In the genomic region with DNA sequence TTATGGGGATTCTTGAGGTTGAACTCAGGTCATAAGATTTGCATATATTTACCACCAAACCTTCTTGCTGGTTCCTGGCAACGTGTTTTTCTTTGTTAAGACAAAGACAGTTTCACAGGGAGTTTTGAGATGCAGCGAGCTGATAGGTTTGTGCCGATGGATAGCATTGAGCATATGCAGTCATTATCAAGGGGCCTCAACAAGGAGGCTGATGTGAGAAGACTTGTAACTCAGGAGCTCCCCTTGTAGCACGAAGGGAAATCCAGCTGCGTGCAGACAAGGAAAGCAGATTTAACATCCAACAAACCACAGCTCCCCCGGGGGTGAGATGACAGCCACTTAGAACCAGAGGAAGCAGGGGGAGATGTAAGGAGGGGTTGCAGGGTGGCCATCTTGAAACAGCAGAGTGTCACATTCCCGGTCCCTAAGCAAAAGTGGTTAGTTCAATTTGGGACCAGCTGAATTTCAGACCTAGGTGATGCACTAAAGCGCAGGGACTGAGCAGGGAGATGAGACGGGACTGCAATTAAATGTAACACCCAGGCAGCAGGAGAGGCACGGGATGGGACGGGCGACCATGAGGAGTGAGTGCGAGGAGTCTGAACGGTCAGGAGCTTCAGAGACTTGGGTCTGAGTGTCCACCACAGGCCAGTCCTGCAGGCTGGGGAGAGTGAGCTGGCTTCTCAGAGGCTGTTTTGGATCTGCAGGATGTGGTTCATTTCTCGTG, we compare ENCODE assay signal across 27 mouse cellular contexts. TPM values are rescaled to one million over a fixed set of nuclear protein-coding genes. Genes with fewer than 3 reads are reported as not detected.
A peak's percentile ranks its signal among the peaks of the same experiment; 100 is the strongest.
DNase-seq lines count a peak whose midpoint lies in the region; ATAC-seq and TF ChIP-seq lines count a peak whose summit lies in the region.
"Had no signal": no experiment of that assay in that cellular context is flagged by ENCODE, and none has a peak within 500 bp of the region (broad histone marks: within the 10 kb centered on the region; RNA-seq: fewer than 3 reads in every experiment).

No protein-coding gene starts in this region.

- no peaks in the 10 kb centered on the region for H3K27me3 ChIP-seq in thymus, adult 2 months (ENCODE audit: control insufficient read depth, insufficient read depth, low read length)
- H3K27me3 ChIP-seq in intestine, embryonic 16.5 days (replicated peaks; ENCODE audit: control insufficient read depth, insufficient read depth, low read length): no peaks in the 10 kb centered on the region; the same call in 1 of the 2 replicates

- TF ChIP-seq POLR2A in thymus, adult 2 months (IDR thresholded peaks at IDR 0.05; ENCODE audit: control insufficient read depth, extremely low read depth, insufficient read depth, low read length, poor library complexity): no peak

- WGBS in thymus, adult 2 months: 41% methylated on average over 15 of the region's 15 CpGs
- 65% methylated on average over 15 of the region's 15 CpGs for WGBS in intestine, embryonic 16.5 days

- peaks cover 29% of the 10 kb centered on the region for H3K4me1 ChIP-seq in thymus, adult 2 months (replicated peaks; ENCODE audit: control insufficient read depth, insufficient read depth, low read length)
- H3K4me1 ChIP-seq in intestine, embryonic 16.5 days (ENCODE audit: control insufficient read depth, insufficient read depth, low read length): peaks cover 9% of the 10 kb centered on the region

- H3K4me3 ChIP-seq in thymus, adult 2 months (ENCODE audit: control insufficient read depth, insufficient read depth, low read length): no peak overlapping the region
- H3K4me3 ChIP-seq in intestine, embryonic 16.5 days (ENCODE audit: low read length): no peak overlapping the region
- H3K4me3 ChIP-seq: embryonic facial prominence, embryonic 13.5 days; forebrain, embryonic 15.5 days; limb, embryonic 10.5 days had no signal

- H3K4me2 ChIP-seq in intestine, embryonic 16.5 days (ENCODE audit: low read depth, low read length): no peak overlapping the region
- H3K4me2 ChIP-seq: embryonic facial prominence, embryonic 13.5 days; forebrain, embryonic 15.5 days had no signal

- no peaks in the 10 kb centered on the region for H3K36me3 ChIP-seq in thymus, adult 2 months (ENCODE audit: control insufficient read depth, insufficient read depth, low read length)
- H3K36me3 ChIP-seq in intestine, embryonic 16.5 days (ENCODE audit: control insufficient read depth, insufficient read depth, low read length): no peaks in the 10 kb centered on the region
- H3K36me3 ChIP-seq: embryonic facial prominence, embryonic 13.5 days; forebrain, embryonic 15.5 days; limb, embryonic 10.5 days had no signal

- TF ChIP-seq CTCF in thymus, adult 2 months (IDR thresholded peaks at IDR 0.05; ENCODE audit: borderline replicate concordance, control insufficient read depth, extremely low read depth, insufficient read depth, low read length, poor library complexity): no peak

- 0 out of 2 replicates have a peak, but pooled peaks have one; percentile 35 for ATAC-seq in erythroblast, adult 5-6 weeks (replicated peaks; ENCODE audit: low FRiP score, poor library complexity, severe bottlenecking)
- no peak for ATAC-seq in intestine, embryonic 16.5 days
- ATAC-seq: forebrain, embryonic 15.5 days; liver, postnatal 0 days had no signal

- peak; percentile 87 for DNase-seq in heart, adult 11 months
- no peak for DNase-seq in heart, postnatal 25 days (ENCODE audit: low spot score)
- peak; percentile 9 for DNase-seq in A20 (ENCODE audit: low read depth, low spot score)
- DNase-seq in thymus, adult 2 months: peak; percentile 58
- DNase-seq in urinary bladder, postnatal 4 days (ENCODE audit: low spot score in 2 of 2): no peak
- no peak for DNase-seq in left cerebral cortex, adult 18-20 months (ENCODE audit: low spot score in 2 of 2)
- DNase-seq: adrenal gland, adult 2 months; cerebellum, adult 9-11 months; heart, adult 18-20 months; kidney, adult 9 months; kidney, postnatal 25 days; liver, postnatal 0 days; lung, postnatal 14 days; right cerebral cortex, postnatal 25 days had no signal

- no peak overlapping the region for H3K27ac ChIP-seq in thymus, adult 2 months (ENCODE audit: control insufficient read depth, insufficient read depth, low read length)
- no peak overlapping the region for H3K27ac ChIP-seq in intestine, embryonic 16.5 days (ENCODE audit: low read length)
- H3K27ac ChIP-seq: embryonic facial prominence, embryonic 13.5 days; forebrain, embryonic 15.5 days; limb, embryonic 10.5 days had no signal

- intact Hi-C loops in heart, postnatal 25 days (cut with DNase I): no loop called here

- H3K9ac ChIP-seq in intestine, embryonic 16.5 days (ENCODE audit: low read depth, low read length): no peak overlapping the region
- H3K9ac ChIP-seq: embryonic facial prominence, embryonic 13.5 days; forebrain, embryonic 15.5 days; liver, postnatal 0 days had no signal

- H3K9me3 ChIP-seq in intestine, embryonic 16.5 days (ENCODE audit: control insufficient read depth, low read length): no peaks in the 10 kb centered on the region
- H3K9me3 ChIP-seq: embryonic facial prominence, embryonic 13.5 days; forebrain, embryonic 15.5 days; limb, embryonic 10.5 days had no signal

RNA-seq across cellular contexts. Expression of a gene that starts 33.1 kb away (rescaled TPM):
- not detected for total RNA-seq in heart, postnatal 25 days (2021)
- total RNA-seq in erythroblast, adult 5-6 weeks (2015; ENCODE audit: low replicate concordance): 2.9 TPM in 1 of 2 replicates, not detected in the other
- total RNA-seq in erythroblast, adult 5-6 weeks (2017; ENCODE audit: low replicate concordance): not detected in 2 replicates
- polyA plus RNA-seq in thymus, adult 2 months (2012; rRNA removed): not detected in 2 replicates
- not detected for total RNA-seq in left cerebral cortex, adult 18-20 months (2021)
- not detected in 2 replicates for polyA plus RNA-seq in intestine, embryonic 16.5 days (2015; fragmentation: Nextera tagmentation; extraction: Ambion mirVana)
- total RNA-seq: adrenal gland, adult 2 months; heart, adult 18-20 months; hematopoietic stem cell, adult 5-6 weeks; layer of hippocampus, adult 8-10 months; left cerebral cortex, adult 8-10 months; liver, adult 2 months; megakaryocyte-erythroid progenitor cell, adult 5-6 weeks had no signal
- polyA plus RNA-seq: adrenal gland, adult 2 months; embryonic facial prominence, embryonic 13.5 days; forebrain, embryonic 15.5 days; heart, embryonic 14.5 days; limb, embryonic 10.5 days; liver, adult 2 months; liver, postnatal 0 days; neural tube, embryonic 14.5 days; stomach, embryonic 16.5 days had no signal

Comparison
In these comparisons a context has a peak if more than half of its experiments do, and no peak if none do; other contexts are left out.
1. DNase-seq: peak in heart, adult 11 months (single experiment), A20 (single experiment) and thymus, adult 2 months (single experiment); none in heart, postnatal 25 days (single experiment), urinary bladder, postnatal 4 days (0 of 2) and left cerebral cortex, adult 18-20 months (0 of 2).